Mouse (Mus musculus): ENCODE results near the gene Atp5s. TPM values are rescaled to one million over a fixed set of nuclear protein-coding genes. Genes with fewer than 3 reads are reported as not detected.

Atp5s gene
- total RNA-seq, 4 experiments from 2014 or later, result 28.1 to 38.2 (median 32.3) TPM

DNA sequence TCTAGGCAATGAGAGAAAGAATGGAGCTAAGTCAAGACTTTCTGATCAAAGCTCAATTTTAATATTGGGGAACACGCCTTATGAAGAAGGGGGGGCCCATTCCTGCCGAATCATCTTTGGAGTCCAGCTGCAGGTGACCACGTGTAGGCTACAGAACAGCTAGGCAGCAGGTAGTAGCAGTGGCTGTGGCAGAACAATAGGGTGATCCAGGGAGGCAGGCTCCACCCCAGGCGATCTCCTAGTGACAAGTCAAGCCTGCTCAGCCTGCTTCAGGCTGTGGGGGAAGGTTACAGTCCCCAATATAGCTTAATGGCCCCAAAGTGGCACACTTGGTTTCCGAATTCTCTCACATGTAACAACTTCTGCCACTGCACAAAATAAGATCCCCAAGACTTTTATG is 7.5 kb downstream of the Atp5s start:
- DNase-seq (ENCODE audit: low spot score), result no peak

DNA sequence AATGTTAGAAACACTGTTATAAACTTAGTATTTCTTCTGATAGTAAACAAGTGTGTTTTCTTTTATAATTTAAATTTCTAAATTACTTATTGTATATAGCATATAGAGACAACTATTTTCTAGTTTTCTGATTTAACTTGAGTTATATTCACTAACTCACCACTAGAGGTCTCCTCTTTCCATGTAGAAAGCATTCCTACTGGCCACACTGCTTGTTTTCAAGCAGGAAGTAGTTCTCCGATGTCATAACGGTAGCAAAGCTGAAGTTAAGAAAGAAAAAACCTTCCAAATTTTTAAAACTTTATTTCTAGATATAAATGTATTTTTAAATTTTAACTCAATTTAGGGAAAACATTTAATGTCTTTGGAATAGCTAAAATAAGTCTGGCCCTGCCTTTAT is 8.8 kb downstream of the Atp5s start:
- peak; percentile 40 for DNase-seq (ENCODE audit: low spot score)

GRCm38 (mm10) chr12:69733923-69734322 is 9.2 kb downstream of the Atp5s start:
- DNase-seq (ENCODE audit: low spot score), result no peak

DNA sequence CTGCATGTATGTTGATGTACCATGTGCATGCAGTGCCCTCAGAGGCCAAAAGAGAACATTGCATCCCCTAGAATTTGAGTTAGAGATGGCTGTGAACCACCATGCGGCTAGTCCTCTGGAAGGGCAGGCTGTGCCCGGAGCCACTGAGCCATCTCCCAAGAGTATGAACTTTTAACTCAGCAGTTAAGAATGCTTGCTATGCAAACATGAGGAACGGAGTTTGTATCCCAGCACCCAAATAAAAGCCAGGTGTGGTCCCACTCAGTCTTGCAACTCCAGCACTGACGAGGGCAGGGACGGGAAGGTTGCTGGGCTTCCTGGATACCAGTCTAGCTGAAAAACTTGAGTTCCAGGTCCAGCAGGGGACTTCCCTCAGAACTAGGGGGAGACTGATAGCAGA is 17.2 kb downstream of the Atp5s start:
- no peak for DNase-seq (ENCODE audit: low spot score)

GRCm38 (mm10) chr12:69744138-69744537 is 19.4 kb downstream of the Atp5s start:
- no peak for DNase-seq (ENCODE audit: low spot score)

GRCm38 (mm10) chr12:69751864-69752341 is 27.2 kb downstream of the Atp5s start:
- peak; percentile 64 for DNase-seq (ENCODE audit: low spot score)

GRCm38 (mm10) chr12:69753936-69754335 is 29.2 kb downstream of the Atp5s start:
- no peak for DNase-seq (ENCODE audit: low spot score)

DNA sequence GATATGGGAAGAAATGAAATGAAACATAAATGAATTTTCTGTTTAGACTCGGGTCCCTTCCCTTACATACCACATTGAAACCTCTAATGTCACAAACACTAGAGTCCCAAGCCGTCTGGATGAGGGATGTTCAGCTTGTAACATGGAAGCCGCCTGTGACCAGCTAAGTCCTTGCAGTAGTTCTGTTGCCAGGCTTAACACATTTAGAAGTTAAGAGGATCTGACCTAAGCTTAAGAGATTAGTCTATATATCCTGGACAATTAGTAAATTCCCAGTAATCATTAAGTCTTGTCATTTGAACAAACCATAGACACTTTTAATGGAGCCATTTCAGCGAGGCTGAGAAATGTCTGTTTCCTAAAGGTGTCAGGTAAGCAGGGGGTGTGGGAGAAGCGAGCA is 31.3 kb downstream of the Atp5s start:
- no peak for DNase-seq (ENCODE audit: low spot score)

- DNase-seq (ENCODE audit: low spot score), result peak; percentile 85
These were observed 32.8 kb downstream of the Atp5s start for GRCm38 (mm10) chr12:69757418-69758141.

DNA sequence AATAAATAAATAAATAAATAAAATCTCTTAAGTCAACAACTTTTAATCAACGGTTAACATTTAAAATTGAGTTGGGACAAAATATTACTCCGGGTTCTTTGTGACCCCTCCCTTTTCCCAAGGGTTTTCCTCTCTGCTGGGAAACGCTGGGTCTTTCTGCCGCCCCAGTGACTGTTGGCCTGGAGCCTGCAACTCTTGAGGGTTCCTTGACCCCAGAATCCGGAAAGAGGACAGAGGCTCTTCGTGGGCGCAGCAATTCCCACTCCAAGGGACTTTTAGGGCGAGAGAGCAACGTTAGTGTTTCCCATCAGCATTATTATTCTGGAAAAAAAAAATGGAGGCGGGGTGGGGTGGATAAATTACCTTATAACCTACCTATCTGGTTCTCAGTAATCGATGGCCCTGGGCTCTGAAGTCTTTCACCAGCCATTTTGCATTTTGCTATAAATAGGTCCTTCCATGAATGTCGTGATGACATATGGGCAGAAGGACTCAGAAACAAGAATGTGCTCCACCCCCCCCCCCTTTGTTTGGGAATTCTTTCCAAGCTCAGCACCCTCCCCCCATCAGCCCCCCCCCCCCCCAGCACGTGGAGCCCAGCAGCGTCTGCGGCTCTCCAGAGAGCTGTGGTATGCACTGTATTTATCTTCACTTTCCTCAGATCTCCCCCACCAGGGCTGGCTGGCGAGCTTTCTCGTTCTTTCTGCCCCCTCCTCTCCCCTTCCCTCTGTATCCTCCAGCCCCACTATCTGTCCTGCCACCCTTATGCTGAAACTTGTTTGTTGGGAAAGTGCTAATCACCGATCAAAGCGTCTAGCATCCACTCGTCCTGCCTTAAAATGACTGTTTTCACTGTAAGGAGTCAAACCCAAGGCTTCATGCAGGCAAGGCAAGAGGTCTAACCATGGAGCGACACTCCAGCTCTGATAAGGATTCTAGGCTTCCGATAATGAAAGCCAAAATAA is 33.8 kb downstream of the Atp5s start:
- no peak for DNase-seq (ENCODE audit: low spot score)

DNA sequence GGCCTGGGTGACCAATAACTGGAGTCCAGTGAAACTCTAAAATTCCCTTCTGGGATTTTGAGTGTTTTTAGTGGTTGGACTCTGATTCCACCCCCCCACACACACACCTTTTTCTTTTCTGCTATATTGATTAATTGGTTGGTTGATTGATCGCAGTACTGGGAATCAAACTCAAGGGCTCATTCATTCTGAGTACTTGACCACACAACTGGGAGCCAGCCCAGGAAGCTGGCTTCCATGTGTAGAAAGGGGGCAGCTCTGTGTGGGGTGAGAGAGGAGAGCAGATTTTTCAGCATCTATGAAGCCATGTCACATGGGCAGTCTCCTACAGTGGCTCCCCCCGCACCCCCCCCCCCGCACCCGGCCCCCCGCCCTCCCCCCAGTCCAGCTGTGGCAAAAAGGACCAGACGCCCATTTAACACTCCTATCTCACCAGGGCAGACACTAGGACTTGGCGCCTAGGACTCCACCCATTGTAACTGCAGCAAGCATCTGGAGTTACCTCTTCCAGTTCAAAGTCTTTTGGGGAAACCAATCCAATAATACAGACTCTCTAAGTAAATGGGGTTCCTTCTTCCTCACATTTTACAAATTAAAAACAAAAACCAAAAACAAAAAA is 34.6 kb downstream of the Atp5s start:
- DNase-seq (ENCODE audit: low spot score), result no peak

GRCm38 (mm10) chr12:69760014-69760413 is 35.3 kb downstream of the Atp5s start:
- no peak for DNase-seq (ENCODE audit: low spot score)

GRCm38 (mm10) chr12:69760743-69761406 is 36.1 kb downstream of the Atp5s start:
- no peak for DNase-seq (ENCODE audit: low spot score)

- DNase-seq (ENCODE audit: low spot score), result peak; percentile 81
These were observed 36.9 kb downstream of the Atp5s start for GRCm38 (mm10) chr12:69761603-69762002.

- DNase-seq (ENCODE audit: low spot score), result no peak
These were observed 40.8 kb downstream of the Atp5s start for GRCm38 (mm10) chr12:69765543-69765942.

DNA sequence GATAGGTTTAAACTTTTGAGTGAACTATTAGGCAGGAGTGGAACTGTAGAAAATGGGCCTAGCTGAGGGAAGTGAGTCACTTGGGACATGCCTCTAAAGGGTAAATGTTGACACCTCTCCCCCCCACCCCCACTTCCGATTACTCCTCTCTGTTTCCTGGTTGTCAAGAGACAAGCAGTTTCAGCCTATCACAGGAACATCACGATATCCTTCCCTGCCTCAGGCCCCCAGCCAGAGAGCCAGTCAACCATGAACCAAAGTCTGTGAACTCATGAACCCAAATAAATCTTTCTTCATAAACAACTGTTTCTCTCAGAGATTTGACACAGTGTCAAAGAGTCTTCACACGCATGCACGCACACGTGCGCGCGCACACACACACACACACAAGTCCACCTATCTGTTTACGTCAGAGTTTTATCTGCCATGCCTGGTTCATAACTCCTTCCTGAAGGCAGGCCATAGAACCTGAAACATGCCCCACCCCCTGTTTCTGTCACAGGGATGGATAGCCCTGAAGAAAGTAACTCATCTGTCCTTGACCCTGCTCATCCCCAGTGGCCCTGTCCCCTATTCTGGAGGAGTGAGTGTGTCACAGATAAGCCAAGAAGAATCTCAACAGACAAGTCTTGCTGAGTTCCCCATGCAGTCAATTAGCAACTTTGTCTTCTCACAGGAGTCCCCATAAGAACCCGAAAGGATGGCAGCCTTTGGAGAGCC is 41.6 kb downstream of the Atp5s start:
- no peak for DNase-seq (ENCODE audit: low spot score)

GRCm38 (mm10) chr12:69767476-69768258 is 42.9 kb downstream of the Atp5s start:
- no peak for DNase-seq (ENCODE audit: low spot score)

- DNase-seq (ENCODE audit: low spot score), result no peak
These were observed 44.1 kb downstream of the Atp5s start for GRCm38 (mm10) chr12:69768841-69769240.

DNA sequence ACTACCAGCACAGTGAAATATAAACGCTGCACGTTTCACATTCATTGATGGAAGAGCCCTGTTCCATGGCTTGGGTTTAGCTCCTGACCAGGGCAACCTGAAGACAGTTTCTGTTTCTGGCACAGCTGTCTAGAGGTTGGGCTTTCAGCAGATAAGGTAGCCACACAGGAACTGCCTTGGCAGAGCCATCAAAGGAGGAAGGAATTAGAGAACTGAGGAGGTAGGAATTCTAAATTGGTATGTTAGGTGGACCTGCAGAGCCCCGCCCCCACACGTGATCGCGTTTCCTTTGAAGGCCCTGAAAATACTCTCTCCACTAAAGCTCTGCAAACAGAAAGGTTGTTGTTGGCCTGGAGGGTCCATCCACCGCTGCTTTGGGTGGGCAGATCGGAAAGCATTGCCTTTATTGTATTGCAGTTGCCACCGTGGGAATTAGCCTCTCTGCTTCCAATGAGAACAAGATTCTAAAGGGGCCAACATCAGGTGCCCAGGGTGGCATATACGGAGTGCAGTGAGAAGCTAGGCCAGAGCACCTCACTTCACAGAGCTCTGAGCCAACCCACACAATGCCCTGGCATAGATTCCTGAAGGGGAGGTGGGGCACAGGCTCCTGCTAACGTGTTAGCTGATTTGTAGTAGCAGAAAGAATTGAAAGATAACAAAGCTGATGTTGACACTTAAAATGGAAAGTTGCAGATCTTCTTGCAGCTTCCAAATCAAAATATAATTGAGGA is 52.0 kb downstream of the Atp5s start:
- no peak for DNase-seq (ENCODE audit: low spot score)
